Mouse (Mus musculus) thymus, postnatal 0 days (tissue): ENCODE measurements at regions not wholly inside any gene's neighbourhood (a gene's known extent, or its start where the extent isn't known, plus 50 kb on each side); places are given as distances from the start of the nearest gene placed in this dataset.
"Not testable (repeated sequence)": the region's sequence is repeated elsewhere in the genome, so short reads cannot be mapped to it uniquely, and the experiment has no call there.

Source experiments
- DNase-seq: peaks from one replicate; pipeline ENCODE4 v3.0.0-alpha.2; 2015; ENCODE audit warnings: low spot score

- no peak for DNase-seq
Measured at GRCm38 (mm10) chr1:149129767-149130287, 831.3 kb downstream of the Pla2g4a start.

GRCm38 (mm10) chr1:149129138-149129537, 832.0 kb downstream of the Pla2g4a start:
- DNase-seq = no peak

GRCm38 (mm10) chr1:149127709-149128108, 833.4 kb downstream of the Pla2g4a start:
- no peak for DNase-seq

GRCm38 (mm10) chr1:149103396-149103795, 857.7 kb downstream of the Pla2g4a start:
- DNase-seq = no peak

GRCm38 (mm10) chr1:149097426-149097825, 863.7 kb downstream of the Pla2g4a start:
- no peak for DNase-seq

- DNase-seq = no peak
Measured at GRCm38 (mm10) chr1:149074681-149075080, 886.4 kb downstream of the Pla2g4a start.

GRCm38 (mm10) chr1:149069570-149069969, 891.5 kb downstream of the Pla2g4a start:
- no peak for DNase-seq

- DNase-seq = not testable (repeated sequence)
Measured at GRCm38 (mm10) chr1:149063011-149063410, 898.1 kb downstream of the Pla2g4a start.

GRCm38 (mm10) chr1:149038188-149038967, 922.7 kb downstream of the Pla2g4a start:
- DNase-seq = no peak

- no peak for DNase-seq
Measured at GRCm38 (mm10) chr1:149028316-149028715, 932.8 kb downstream of the Pla2g4a start.

GRCm38 (mm10) chr1:149021734-149022133, 939.4 kb downstream of the Pla2g4a start:
- no peak for DNase-seq

- DNase-seq = no peak
Measured at GRCm38 (mm10) chr1:149021273-149021672, 939.8 kb downstream of the Pla2g4a start.

GRCm38 (mm10) chr1:149014559-149014958, 946.5 kb downstream of the Pla2g4a start:
- no peak for DNase-seq

GRCm38 (mm10) chr1:149010767-149011166, 950.3 kb downstream of the Pla2g4a start:
- no peak for DNase-seq

- no peak for DNase-seq
Measured at GRCm38 (mm10) chr1:149000092-149000491, 961.0 kb downstream of the Pla2g4a start.

GRCm38 (mm10) chr1:148993586-148993985, 967.5 kb downstream of the Pla2g4a start:
- peak; percentile 8 for DNase-seq

GRCm38 (mm10) chr1:148977377-148977776, 983.7 kb downstream of the Pla2g4a start:
- no peak for DNase-seq

- DNase-seq = no peak
Measured at GRCm38 (mm10) chr1:148965358-148965757, 995.7 kb downstream of the Pla2g4a start.

GRCm38 (mm10) chr1:148934366-148934765, 1026.7 kb downstream of the Pla2g4a start:
- no peak for DNase-seq

GRCm38 (mm10) chr1:148924506-148924905, 1036.6 kb downstream of the Pla2g4a start:
- no peak for DNase-seq

- no peak for DNase-seq
Measured at GRCm38 (mm10) chr1:148917062-148917461, 1044.0 kb downstream of the Pla2g4a start.

- no peak for DNase-seq
Measured at GRCm38 (mm10) chr1:148912819-148913218, 1048.3 kb downstream of the Pla2g4a start.

- DNase-seq = no peak
Measured at GRCm38 (mm10) chr1:148904067-148904466, 1057.0 kb downstream of the Pla2g4a start.
